Mouse (Mus musculus): ENCODE results near the gene Macf1.
A peak's percentile ranks its signal among the peaks of the same experiment; 100 is the strongest.

Macf1 gene

DNA sequence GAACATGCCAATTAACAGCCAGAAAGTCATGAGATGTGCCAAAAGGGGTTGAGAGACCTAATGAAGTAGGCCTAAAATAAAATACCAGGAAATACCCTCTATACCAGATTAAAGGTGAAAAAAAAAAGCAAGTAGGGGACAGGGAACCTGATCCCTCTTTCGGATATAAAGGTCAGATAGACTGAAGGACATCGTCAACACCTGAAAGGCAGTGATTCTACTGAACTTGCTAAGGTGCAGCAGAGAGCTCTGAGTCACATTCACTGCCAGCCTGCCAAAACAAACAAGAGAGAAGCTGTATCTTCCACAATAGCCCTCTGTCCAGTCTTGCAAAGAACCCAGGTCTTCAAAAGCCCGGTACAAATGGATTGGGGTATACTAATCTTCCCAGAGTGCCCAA, 32.0 kb downstream of the Macf1 start:
- peak overlapping the region; percentile 27; the same call in 1 of the 2 replicates for H3K4me3 ChIP-seq (replicated peaks; ENCODE audit: low read length)
- H3K36me3 ChIP-seq (ENCODE audit: insufficient read depth, low read length), result peaks cover 30% of the 10 kb centered on the region
- H3K4me1 ChIP-seq (replicated peaks; ENCODE audit: low read depth, low read length), result peaks cover 93% of the 10 kb centered on the region
- H3K27me3 ChIP-seq (ENCODE audit: insufficient read depth, low read length), result no peaks in the 10 kb centered on the region
- no peaks in the 10 kb centered on the region for H3K9me3 ChIP-seq (ENCODE audit: low read length)
- no peak for TF ChIP-seq POU5F1 (IDR thresholded peaks at IDR 0.05; ENCODE audit: borderline replicate concordance, low read length)
- TF ChIP-seq CTCF (conservative IDR thresholded peaks at IDR 0.05; ENCODE audit: low read length), result no peak
- no peak for TF ChIP-seq NANOG (IDR thresholded peaks at IDR 0.05; ENCODE audit: borderline replicate concordance, low read length)

DNA sequence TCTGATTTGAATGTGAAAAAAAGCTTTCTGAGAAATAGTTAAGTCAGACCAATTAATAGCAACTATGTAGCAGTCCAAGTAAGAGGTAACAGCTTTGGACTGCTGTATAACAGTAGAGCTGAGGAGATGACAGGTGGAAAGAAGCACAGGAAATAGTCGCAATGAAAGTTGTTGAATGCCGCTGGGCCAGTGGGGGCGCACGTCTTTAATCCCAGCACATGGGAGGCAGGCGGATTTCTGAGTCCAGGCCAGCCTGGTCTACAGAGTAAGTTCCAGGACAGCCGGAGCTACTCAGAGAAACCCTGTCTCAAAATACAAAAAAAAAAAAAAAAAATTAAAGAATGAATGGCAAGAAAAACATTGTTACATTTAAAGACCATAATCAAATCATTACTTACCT, 35.0 kb downstream of the Macf1 start:
- H3K9me3 ChIP-seq (ENCODE audit: low read length), result no peaks in the 10 kb centered on the region
- H3K4me1 ChIP-seq (replicated peaks; ENCODE audit: low read depth, low read length), result peaks cover 91% of the 10 kb centered on the region
- no peak overlapping the region for H3K4me3 ChIP-seq (replicated peaks; ENCODE audit: low read length)
- peaks cover 23% of the 10 kb centered on the region for H3K36me3 ChIP-seq (ENCODE audit: insufficient read depth, low read length)
- no peak for TF ChIP-seq POU5F1 (IDR thresholded peaks at IDR 0.05; ENCODE audit: borderline replicate concordance, low read length)
- TF ChIP-seq CTCF (conservative IDR thresholded peaks at IDR 0.05; ENCODE audit: low read length), result peak; percentile 40
- no peaks in the 10 kb centered on the region for H3K27me3 ChIP-seq (ENCODE audit: insufficient read depth, low read length)

DNA sequence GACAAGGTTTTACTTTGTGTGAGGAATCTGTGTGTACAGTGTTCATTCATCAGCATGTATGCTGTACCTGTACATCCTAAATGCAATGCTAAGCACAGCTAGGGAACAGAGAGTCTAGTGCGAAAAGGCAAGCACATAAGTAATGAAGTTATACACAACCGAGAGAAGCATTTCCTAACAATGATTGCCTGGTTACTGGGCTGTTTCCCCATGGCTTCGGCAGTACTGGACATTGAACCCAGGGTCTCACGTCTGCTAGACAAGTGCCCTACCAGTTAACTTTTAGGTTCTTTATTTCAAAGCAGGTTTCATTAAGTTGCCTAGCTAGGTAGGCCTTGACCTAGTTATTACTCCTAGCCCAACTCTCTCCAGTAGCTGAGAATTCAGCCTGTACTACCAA, 36.5 kb downstream of the Macf1 start:
- Histone ChIP-seq H3K9me3 (ENCODE audit: low read length) (no peaks in the 10 kb centered on the region), H3K36me3 (ENCODE audit: insufficient read depth, low read length) (peaks cover 23% of the 10 kb centered on the region), H3K4me1 (replicated peaks; ENCODE audit: low read depth, low read length) (peaks cover 90% of the 10 kb centered on the region), H3K27me3 (ENCODE audit: insufficient read depth, low read length) (no peaks in the 10 kb centered on the region), H3K4me3 (replicated peaks; ENCODE audit: low read length) (no peak overlapping the region)
- TF ChIP-seq NANOG (IDR thresholded peaks at IDR 0.05; ENCODE audit: borderline replicate concordance, low read length), result no peak
- no peak for TF ChIP-seq CTCF (conservative IDR thresholded peaks at IDR 0.05; ENCODE audit: low read length)
- TF ChIP-seq POU5F1 (IDR thresholded peaks at IDR 0.05; ENCODE audit: borderline replicate concordance, low read length), result no peak

DNA sequence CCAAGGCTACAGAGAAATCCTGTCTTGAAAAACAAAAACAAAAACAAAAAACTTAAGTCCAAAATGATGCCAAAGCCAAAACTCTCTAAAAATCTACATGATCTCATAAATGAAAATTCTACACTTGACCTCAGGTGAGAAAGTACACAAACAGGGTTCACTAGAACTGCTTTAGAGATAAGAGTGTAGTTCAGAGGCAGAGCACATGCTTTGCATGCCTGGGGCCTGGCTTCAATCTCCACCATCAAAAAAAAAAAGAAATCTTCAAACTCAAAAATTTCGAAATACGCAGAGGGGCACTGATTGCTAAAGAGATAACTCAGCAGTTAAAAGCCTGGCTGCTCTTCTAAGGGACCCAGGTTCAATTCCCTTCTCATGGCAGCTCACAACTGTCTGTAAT, 37.1 kb downstream of the Macf1 start:
- Histone ChIP-seq H3K4me1 (replicated peaks; ENCODE audit: low read depth, low read length) (peaks cover 90% of the 10 kb centered on the region), H3K4me3 (replicated peaks; ENCODE audit: low read length) (no peak overlapping the region), H3K9me3 (ENCODE audit: low read length) (no peaks in the 10 kb centered on the region), H3K27me3 (ENCODE audit: insufficient read depth, low read length) (no peaks in the 10 kb centered on the region), H3K36me3 (ENCODE audit: insufficient read depth, low read length) (peaks cover 23% of the 10 kb centered on the region)
- TF ChIP-seq POU5F1 (IDR thresholded peaks at IDR 0.05; ENCODE audit: borderline replicate concordance, low read length) (no peak), NANOG (IDR thresholded peaks at IDR 0.05; ENCODE audit: borderline replicate concordance, low read length) (no peak), CTCF (conservative IDR thresholded peaks at IDR 0.05; ENCODE audit: low read length) (no peak)

DNA sequence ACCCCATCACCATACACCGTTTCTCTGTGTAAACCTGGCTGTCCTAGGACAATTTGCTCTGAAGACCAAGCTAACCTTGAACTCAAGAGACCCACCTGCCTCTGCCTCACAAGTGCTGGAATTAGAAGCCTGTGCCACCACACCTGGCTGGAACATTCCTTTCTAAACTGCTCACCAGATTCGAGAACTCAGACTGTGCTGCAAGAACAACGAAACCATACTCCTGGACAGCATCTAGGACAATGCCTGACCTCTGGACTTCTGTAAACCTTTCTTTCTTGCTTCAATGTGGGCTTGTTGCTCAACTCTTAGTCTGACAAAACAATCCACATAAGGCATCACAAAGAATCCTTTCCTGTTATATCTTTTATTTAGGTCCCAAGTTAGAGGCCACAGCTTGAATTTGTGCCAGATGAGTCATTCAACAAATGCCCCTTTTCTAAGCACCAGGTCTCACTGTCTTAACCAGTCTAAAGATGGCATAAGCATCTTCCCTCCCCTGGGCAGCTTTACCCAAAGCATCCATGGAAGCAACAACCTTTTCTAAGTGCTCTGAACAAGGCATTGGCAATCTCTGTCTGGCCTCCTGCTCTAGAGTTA, 38.8 kb downstream of the Macf1 start:
- Histone ChIP-seq H3K36me3 (ENCODE audit: insufficient read depth, low read length) (peaks cover 20% of the 10 kb centered on the region), H3K9me3 (ENCODE audit: low read length) (no peaks in the 10 kb centered on the region), H3K27me3 (ENCODE audit: insufficient read depth, low read length) (no peaks in the 10 kb centered on the region), H3K4me1 (replicated peaks; ENCODE audit: low read depth, low read length) (peaks cover 83% of the 10 kb centered on the region), H3K4me3 (replicated peaks; ENCODE audit: low read length) (no peak overlapping the region)
- TF ChIP-seq POU5F1 (IDR thresholded peaks at IDR 0.05; ENCODE audit: borderline replicate concordance, low read length), result no peak

DNA sequence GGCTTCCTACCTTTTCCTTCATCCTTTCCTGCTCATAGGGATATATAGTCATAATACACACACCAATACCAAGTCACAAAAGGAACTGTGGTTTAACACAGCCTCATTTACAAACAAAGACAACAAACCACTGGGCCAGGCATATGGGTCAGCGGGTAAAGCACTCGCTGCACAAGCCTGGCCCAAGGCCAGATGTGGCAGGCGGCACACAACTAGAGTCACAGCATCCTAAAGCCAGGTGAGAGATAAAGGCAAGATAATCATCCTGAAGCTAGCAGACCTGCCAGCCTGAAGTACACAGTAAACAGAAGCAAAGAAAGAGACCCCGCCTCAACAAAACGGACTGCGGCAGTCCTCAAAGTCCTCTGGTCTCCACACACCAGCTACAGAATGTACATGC, 40.6 kb downstream of the Macf1 start:
- TF ChIP-seq POU5F1 (IDR thresholded peaks at IDR 0.05; ENCODE audit: borderline replicate concordance, low read length) (no peak), CTCF (conservative IDR thresholded peaks at IDR 0.05; ENCODE audit: low read length) (no peak), NANOG (IDR thresholded peaks at IDR 0.05; ENCODE audit: borderline replicate concordance, low read length) (no peak)
- Histone ChIP-seq H3K4me1 (replicated peaks; ENCODE audit: low read depth, low read length) (peaks cover 75% of the 10 kb centered on the region), H3K36me3 (ENCODE audit: insufficient read depth, low read length) (peaks cover 33% of the 10 kb centered on the region), H3K27me3 (ENCODE audit: insufficient read depth, low read length) (no peaks in the 10 kb centered on the region), H3K4me3 (replicated peaks; ENCODE audit: low read length) (0 out of 2 replicates have a peak overlapping the region, but pooled peaks have one; percentile 8), H3K9me3 (ENCODE audit: low read length) (peaks cover 3% of the 10 kb centered on the region; the same call in 1 of the 2 replicates)

DNA sequence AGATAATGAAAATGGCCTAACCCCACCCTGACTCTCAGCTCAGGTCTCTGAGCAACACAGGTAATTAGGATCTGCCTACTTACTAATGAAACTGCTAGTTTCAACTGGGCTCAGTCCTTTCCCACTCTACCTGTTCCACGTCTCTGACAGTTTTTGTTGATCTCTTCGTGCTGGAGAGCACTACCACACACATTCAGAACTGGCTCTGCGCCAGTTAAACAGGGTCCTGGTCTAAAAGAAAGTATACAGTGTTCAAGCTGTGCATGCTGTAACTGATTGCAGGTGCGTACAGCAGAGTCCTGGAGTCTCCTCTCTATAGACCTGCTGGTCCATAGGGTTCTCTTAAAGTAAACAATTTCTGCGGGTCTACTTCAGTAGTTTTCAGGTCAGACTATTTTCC, 41.3 kb downstream of the Macf1 start:
- no peak for TF ChIP-seq CTCF (conservative IDR thresholded peaks at IDR 0.05; ENCODE audit: low read length)
- no peak for TF ChIP-seq NANOG (IDR thresholded peaks at IDR 0.05; ENCODE audit: borderline replicate concordance, low read length)
- TF ChIP-seq POU5F1 (IDR thresholded peaks at IDR 0.05; ENCODE audit: borderline replicate concordance, low read length), result no peak
- H3K27me3 ChIP-seq (ENCODE audit: insufficient read depth, low read length), result no peaks in the 10 kb centered on the region
- H3K9me3 ChIP-seq (ENCODE audit: low read length), result peaks cover 10% of the 10 kb centered on the region
- H3K4me3 ChIP-seq (replicated peaks; ENCODE audit: low read length), result peak overlapping the region; percentile 8; the same call in 1 of the 2 replicates
- H3K36me3 ChIP-seq (ENCODE audit: insufficient read depth, low read length), result peaks cover 31% of the 10 kb centered on the region
- peaks cover 75% of the 10 kb centered on the region for H3K4me1 ChIP-seq (replicated peaks; ENCODE audit: low read depth, low read length)

DNA sequence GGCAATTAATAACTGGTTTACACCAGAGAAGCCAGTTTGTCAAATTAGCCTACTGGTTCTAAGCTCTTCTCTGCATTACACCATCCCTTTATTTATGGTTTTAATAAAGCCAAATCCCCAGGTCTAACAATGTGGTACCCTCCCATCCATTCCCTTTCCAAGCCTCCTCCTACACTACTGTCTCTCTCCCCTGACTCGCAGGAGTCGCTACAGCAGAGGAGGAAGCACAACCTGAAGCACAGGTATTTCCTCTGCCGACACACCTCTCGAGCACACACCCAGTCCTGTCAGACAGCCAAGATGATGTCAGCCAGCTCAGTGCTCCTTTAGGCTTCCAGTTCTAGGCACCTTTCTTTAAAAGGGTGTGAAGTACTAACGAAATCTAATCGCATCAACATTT, 47.0 kb downstream of the Macf1 start:
- peaks cover 24% of the 10 kb centered on the region for H3K36me3 ChIP-seq (ENCODE audit: insufficient read depth, low read length)
- H3K27me3 ChIP-seq (ENCODE audit: insufficient read depth, low read length), result no peaks in the 10 kb centered on the region
- H3K4me3 ChIP-seq (replicated peaks; ENCODE audit: low read length), result no peak overlapping the region
- peaks cover 10% of the 10 kb centered on the region for H3K9me3 ChIP-seq (ENCODE audit: low read length)
- peaks cover 82% of the 10 kb centered on the region for H3K4me1 ChIP-seq (replicated peaks; ENCODE audit: low read depth, low read length)
- TF ChIP-seq CTCF (conservative IDR thresholded peaks at IDR 0.05; ENCODE audit: low read length) (no peak), POU5F1 (IDR thresholded peaks at IDR 0.05; ENCODE audit: borderline replicate concordance, low read length) (no peak), NANOG (IDR thresholded peaks at IDR 0.05; ENCODE audit: borderline replicate concordance, low read length) (no peak)

DNA sequence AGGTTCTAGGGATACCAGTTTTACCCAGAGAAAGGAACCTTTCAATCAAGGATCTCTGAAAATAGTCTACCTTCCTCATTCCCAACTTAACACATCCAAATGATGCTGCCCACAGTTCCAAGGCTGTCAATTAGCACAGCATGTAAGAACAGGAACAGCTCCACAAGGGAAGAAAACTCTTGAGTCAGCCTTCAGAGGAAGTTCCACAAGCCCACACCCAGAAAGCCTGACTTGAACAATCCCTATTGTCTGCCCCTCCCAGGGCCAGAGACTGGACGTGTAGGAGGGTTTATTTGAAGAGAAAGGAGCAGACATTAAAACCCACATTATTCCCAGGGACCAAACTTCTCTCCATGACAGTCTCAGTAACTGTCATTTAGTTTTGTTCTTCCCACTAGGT, 48.7 kb downstream of the Macf1 start:
- Histone ChIP-seq H3K36me3 (ENCODE audit: insufficient read depth, low read length) (peaks cover 22% of the 10 kb centered on the region), H3K9me3 (ENCODE audit: low read length) (peaks cover 10% of the 10 kb centered on the region), H3K4me3 (replicated peaks; ENCODE audit: low read length) (peak overlapping the region; percentile 14), H3K4me1 (replicated peaks; ENCODE audit: low read depth, low read length) (peaks cover 87% of the 10 kb centered on the region), H3K27me3 (ENCODE audit: insufficient read depth, low read length) (no peaks in the 10 kb centered on the region)
- TF ChIP-seq POU5F1 (IDR thresholded peaks at IDR 0.05; ENCODE audit: borderline replicate concordance, low read length), result no peak
- TF ChIP-seq NANOG (IDR thresholded peaks at IDR 0.05; ENCODE audit: borderline replicate concordance, low read length), result no peak
- TF ChIP-seq CTCF (conservative IDR thresholded peaks at IDR 0.05; ENCODE audit: low read length), result no peak

All from E14TG2a.4 (cell line).